Comparison of ENCODE assay signal across 23 mouse cellular contexts in genomic region chr1:194843020-194843419, GRCm38 (mm10).
A peak's percentile ranks its signal among the peaks of the same experiment; 100 is the strongest.
DNase-seq lines count a peak whose midpoint lies in the region; ATAC-seq and TF ChIP-seq lines count a peak whose summit lies in the region.
"Had no signal": no experiment of that assay in that cellular context is flagged by ENCODE, and none has a peak within 500 bp of the region (broad histone marks: within the 10 kb centered on the region; RNA-seq: fewer than 3 reads in every experiment).

No protein-coding gene starts in this region.

- no peak overlapping the region for H3K4me3 ChIP-seq in MEL (ENCODE audit: control insufficient read depth in 1 of 2, insufficient read depth in 1 of 2, low read depth in 2 of 2, low read length in 2 of 2)
- no peak overlapping the region for H3K4me3 ChIP-seq in cerebellum, adult 2 months (replicated peaks; ENCODE audit: insufficient read depth, low read depth, low read length)

- H3K36me3 ChIP-seq in MEL (ENCODE audit: control insufficient read depth in 1 of 2, insufficient read depth in 2 of 2, low read length in 2 of 2), result peaks cover 0 to 14% of the 10 kb centered on the region in 2 experiments; a peak in 2 of 4 replicates
- H3K36me3 ChIP-seq: G1E had no signal

- H3K79me2 ChIP-seq in MEL (ENCODE audit: control insufficient read depth, insufficient read depth, low read length, poor library complexity), result no peaks in the 10 kb centered on the region

- peak; percentile 32; the same call in 1 of the 2 replicates for ATAC-seq in megakaryocyte progenitor cell, adult 5-6 weeks (replicated peaks; ENCODE audit: poor library complexity)
- 0 out of 2 replicates have a peak, but pooled peaks have one; percentile 28 for ATAC-seq in megakaryocyte-erythroid progenitor cell, adult 5-6 weeks (replicated peaks; ENCODE audit: low FRiP score, low TSS enrichment, poor library complexity, severe bottlenecking)
- ATAC-seq: activated CD4-positive, CD25-positive, alpha-beta regulatory T cell, adult 4 months; CD4-positive, CD25-positive, alpha-beta regulatory T cell, adult 4 months; Patski had no signal

- TF ChIP-seq EP300 in MEL (IDR thresholded peaks at IDR 0.05; ENCODE audit: low read depth in 1 of 2, low read length in 2 of 2), result peak; percentile 66 to 70

- TF ChIP-seq POLR2A in MEL (IDR thresholded peaks at IDR 0.05; ENCODE audit: control insufficient read depth in 1 of 2, insufficient read depth in 1 of 2, low read depth in 1 of 2, low read length in 2 of 2, poor library complexity in 1 of 2), result no peak
- TF ChIP-seq POLR2A in cerebellum, adult 2 months (IDR thresholded peaks at IDR 0.05; ENCODE audit: borderline replicate concordance, insufficient read depth, low read length), result no peak

- no peak overlapping the region for H3K9ac ChIP-seq in MEL (ENCODE audit: control insufficient read depth, low read depth, low read length, poor library complexity, severe bottlenecking)

- TF ChIP-seq RAD21 in MEL (IDR thresholded peaks at IDR 0.05; ENCODE audit: low read depth, low read length), result no peak

- no peaks in the 10 kb centered on the region for H3K9me3 ChIP-seq in MEL (replicated peaks; ENCODE audit: insufficient read depth, low read length)
- H3K9me3 ChIP-seq: G1E had no signal

- no peaks in the 10 kb centered on the region for H3K27me3 ChIP-seq in MEL (ENCODE audit: control insufficient read depth in 1 of 2, insufficient read depth in 2 of 2, low read length in 2 of 2)
- H3K27me3 ChIP-seq in cerebellum, adult 2 months (ENCODE audit: control insufficient read depth, insufficient read depth, low read length), result no peaks in the 10 kb centered on the region; the same call in 1 of the 2 replicates
- H3K27me3 ChIP-seq: CH12.LX, Patski had no signal

- TF ChIP-seq CTCF in MEL (IDR thresholded peaks at IDR 0.05 in 2 of 3, conservative IDR thresholded peaks at IDR 0.05 in 1 of 3; ENCODE audit: control insufficient read depth in 1 of 3, insufficient read depth in 1 of 3, low read depth in 2 of 3, low read length in 3 of 3, poor library complexity in 1 of 3, severe bottlenecking in 1 of 3), result no peak
- no peak for TF ChIP-seq CTCF in cerebellum, adult 2 months (IDR thresholded peaks at IDR 0.05; ENCODE audit: borderline replicate concordance, insufficient read depth, low read depth, low read length)

- peak; percentile 61 for DNase-seq in MEL (ENCODE audit: low read depth, low spot score)
- DNase-seq in cerebellum, adult 2 months, result no peak
- DNase-seq in adrenal gland, adult 18-20 months (ENCODE audit: low spot score in 2 of 2), result no peak
- no peak for DNase-seq in cerebellum, adult 9-11 months
- DNase-seq: adrenal gland, adult 2 months; adrenal gland, adult 8-10 months; adrenal gland, postnatal 10 days; adrenal gland, postnatal 14 days; adrenal gland, postnatal 25 days; adrenal gland, postnatal 36 days; B cell, adult 2 months; cerebellum, adult 11 months; cerebellum, adult 11-12 months; cerebellum, adult 18-20 months; cerebellum, adult 8-10 months; cerebellum, adult 9-10 months had no signal

- H3K27ac ChIP-seq in MEL (ENCODE audit: control insufficient read depth, low read depth, low read length), result no peak overlapping the region
- H3K27ac ChIP-seq in cerebellum, adult 2 months (ENCODE audit: insufficient read depth, low read length), result no peak overlapping the region

- H3K4me1 ChIP-seq in MEL (ENCODE audit: control insufficient read depth in 1 of 2, insufficient read depth in 2 of 2, low read length in 2 of 2), result peaks cover 6 to 17% of the 10 kb centered on the region in 2 experiments
- no peaks in the 10 kb centered on the region for H3K4me1 ChIP-seq in cerebellum, adult 2 months (ENCODE audit: control insufficient read depth, insufficient read depth, low read length)

- WGBS in cerebellum, adult 2 months, result 87% methylated on average over 2 of the region's 2 CpGs

TF ChIP-seq in MEL, 35 proteins besides CTCF, POLR2A, EP300 and RAD21:
- TF ChIP-seq GATA1 (IDR thresholded peaks at IDR 0.05; ENCODE audit: low read depth, low read length) (peak; percentile 58), ETS1 (IDR thresholded peaks at IDR 0.05; ENCODE audit: low read depth, low read length) (0 out of 2 replicates have a peak, but pooled peaks have one; percentile 17), UBTF (IDR thresholded peaks at IDR 0.05; ENCODE audit: borderline replicate concordance, insufficient read depth, low read depth, low read length) (no peak)
